Mouse (Mus musculus) thymus, adult 2 months (tissue): ENCODE measurements at regions not wholly inside any gene's neighbourhood (a gene's known extent, or its start where the extent isn't known, plus 50 kb on each side); places are given as distances from the start of the nearest gene placed in this dataset.

Source experiments
- DNase-seq: peaks from one replicate; pipeline ENCODE4 v3.0.0; 2021
- H3K27ac ChIP-seq: fragments of 200-500 bp; 2 replicates; pipeline ENCODE4 v1.5.1; 2012; ENCODE audit warnings: low read length, control low read depth; ENCODE audit not compliant: control insufficient read depth, insufficient read depth
- H3K27me3 ChIP-seq: fragments of 200-500 bp; 2 replicates; pipeline ENCODE4 v1.6.1; 2012; ENCODE audit warnings: mild to moderate bottlenecking, low read length, moderate library complexity, mixed read lengths; ENCODE audit not compliant: control insufficient read depth, insufficient read depth
- H3K36me3 ChIP-seq: fragments of 200-500 bp; 2 replicates; pipeline ENCODE4 v1.6.1; 2012; ENCODE audit warnings: mild to moderate bottlenecking, low read length, moderate library complexity; ENCODE audit not compliant: control insufficient read depth, insufficient read depth
- H3K4me1 ChIP-seq: fragments of 200-500 bp; replicated peaks from 2 replicates; pipeline ENCODE4 v1.6.1; 2012; ENCODE audit warnings: low read length; ENCODE audit not compliant: control insufficient read depth, insufficient read depth
- H3K4me3 ChIP-seq: fragments of 200-500 bp; 2 replicates; pipeline ENCODE4 v1.5.1; 2012; ENCODE audit warnings: mild to moderate bottlenecking, low read length, control low read depth, moderate library complexity; ENCODE audit not compliant: control insufficient read depth, insufficient read depth
- CTCF ChIP-seq: fragments of 200-500 bp; IDR thresholded peaks from 2 replicates; pipeline ENCODE4 v1.5.1; 2012; ENCODE audit warnings: mild to moderate bottlenecking, control low read depth, low read length, moderate library complexity, borderline replicate concordance; ENCODE audit not compliant: control insufficient read depth, poor library complexity, insufficient read depth; ENCODE audit errors: extremely low read depth
- POLR2A ChIP-seq: fragments of 200-500 bp; IDR thresholded peaks from 2 replicates; pipeline ENCODE4 v1.6.1; 2012; ENCODE audit warnings: mild to moderate bottlenecking, low read length, control low read depth, moderate library complexity; ENCODE audit not compliant: control insufficient read depth, poor library complexity, insufficient read depth; ENCODE audit errors: extremely low read depth
- WGBS: fragments of 180-500 bp; shearing (Covaris S2); methylation state at CpG from one replicate; pipeline ENCODE4 v1.1.7; 2018; 5-methylcytosine and 5-hydroxymethylcytosine counted together

- no peaks in the 10 kb centered on the region for H3K27me3 ChIP-seq
- DNase-seq, result no peak
- H3K27ac ChIP-seq, result no peak overlapping the region
- no peaks in the 10 kb centered on the region for H3K4me1 ChIP-seq
- WGBS, result 65% methylated on average over 2 of the region's 2 CpGs
- H3K4me3 ChIP-seq, result no peak overlapping the region
- TF ChIP-seq CTCF, result no peak
- H3K36me3 ChIP-seq, result no peaks in the 10 kb centered on the region
These were observed 529.7 kb upstream of the Arid1b start for GRCm38 (mm10) chr17:4464286-4464880.

GRCm38 (mm10) chr17:4465741-4466140 lies 528.4 kb upstream of the Arid1b start:
- WGBS, result 22% methylated on average over 6 of the region's 6 CpGs
- no peak for TF ChIP-seq CTCF
- no peak for TF ChIP-seq POLR2A
- Histone ChIP-seq H3K4me3 (no peak overlapping the region), H3K4me1 (no peaks in the 10 kb centered on the region), H3K27ac (no peak overlapping the region), H3K36me3 (no peaks in the 10 kb centered on the region), H3K27me3 (no peaks in the 10 kb centered on the region)
- DNase-seq, result no peak

DNA sequence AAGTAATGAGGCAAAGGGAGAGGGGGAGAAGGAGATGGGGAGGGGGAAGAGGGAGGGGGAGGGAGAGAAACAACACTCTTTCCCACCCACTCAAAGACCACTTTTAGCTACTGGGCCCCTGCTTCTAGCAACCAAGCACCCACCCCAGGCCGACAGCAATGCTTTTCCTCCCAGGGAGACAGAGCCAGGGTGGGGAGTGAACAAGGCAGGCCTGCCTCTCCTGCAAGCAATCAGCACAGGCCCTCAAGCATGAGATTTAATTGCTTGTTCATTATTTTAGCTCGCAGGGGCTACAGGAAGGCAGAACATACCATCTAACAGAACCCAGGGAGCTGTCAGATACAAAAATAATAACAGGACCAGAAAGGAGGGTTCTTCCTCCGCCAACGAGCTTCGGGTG lies 521.7 kb upstream of the Arid1b start:
- no peak overlapping the region for H3K27ac ChIP-seq
- H3K4me1 ChIP-seq, result no peaks in the 10 kb centered on the region
- no peaks in the 10 kb centered on the region for H3K27me3 ChIP-seq
- DNase-seq, result no peak
- H3K36me3 ChIP-seq, result no peaks in the 10 kb centered on the region
- TF ChIP-seq POLR2A (no peak), CTCF (no peak)
- H3K4me3 ChIP-seq, result no peak overlapping the region
- 90% methylated on average over 5 of the region's 5 CpGs for WGBS

DNA sequence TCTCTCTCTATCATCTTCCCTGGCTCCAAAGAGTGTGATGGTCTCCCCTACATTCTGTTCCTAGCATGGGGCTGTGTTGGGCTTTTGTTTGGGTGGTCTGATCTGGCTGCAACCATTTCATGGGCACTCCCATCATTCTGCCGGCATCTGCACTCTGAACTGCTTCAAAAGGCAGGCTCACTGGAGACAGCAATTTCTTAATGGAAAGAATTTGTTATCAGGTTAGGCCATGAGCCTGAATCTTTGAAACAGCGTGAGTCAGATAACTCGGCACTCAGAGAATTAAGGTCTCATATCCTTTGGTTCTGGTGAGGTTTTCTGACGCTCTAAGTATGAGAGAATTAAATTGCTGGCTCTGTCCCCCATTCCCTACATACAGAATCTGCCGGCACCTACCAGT lies 519.8 kb upstream of the Arid1b start:
- no peak overlapping the region for H3K27ac ChIP-seq
- H3K27me3 ChIP-seq, result no peaks in the 10 kb centered on the region
- TF ChIP-seq CTCF, result no peak
- TF ChIP-seq POLR2A, result no peak
- 97% methylated on average over 5 of the region's 5 CpGs for WGBS
- H3K4me1 ChIP-seq, result no peaks in the 10 kb centered on the region
- H3K36me3 ChIP-seq, result no peaks in the 10 kb centered on the region
- DNase-seq, result no peak
- no peak overlapping the region for H3K4me3 ChIP-seq

- H3K27me3 ChIP-seq, result no peaks in the 10 kb centered on the region
- TF ChIP-seq POLR2A (no peak), CTCF (no peak)
- H3K4me3 ChIP-seq, result no peak overlapping the region
- DNase-seq, result no peak
- no peak overlapping the region for H3K27ac ChIP-seq
- no peaks in the 10 kb centered on the region for H3K36me3 ChIP-seq
- H3K4me1 ChIP-seq, result no peaks in the 10 kb centered on the region
- 94% methylated on average over 3 of the region's 3 CpGs for WGBS
These were observed 518.5 kb upstream of the Arid1b start for GRCm38 (mm10) chr17:4475665-4476064.

GRCm38 (mm10) chr17:4494392-4494791 lies 499.7 kb upstream of the Arid1b start:
- H3K36me3 ChIP-seq, result no peaks in the 10 kb centered on the region
- DNase-seq, result no peak
- no peaks in the 10 kb centered on the region for H3K27me3 ChIP-seq
- H3K27ac ChIP-seq, result no peak overlapping the region
- WGBS, result 50% methylated on average over 2 of the region's 2 CpGs
- no peak for TF ChIP-seq CTCF
- H3K4me3 ChIP-seq, result no peak overlapping the region
- H3K4me1 ChIP-seq, result peaks cover 7% of the 10 kb centered on the region

DNA sequence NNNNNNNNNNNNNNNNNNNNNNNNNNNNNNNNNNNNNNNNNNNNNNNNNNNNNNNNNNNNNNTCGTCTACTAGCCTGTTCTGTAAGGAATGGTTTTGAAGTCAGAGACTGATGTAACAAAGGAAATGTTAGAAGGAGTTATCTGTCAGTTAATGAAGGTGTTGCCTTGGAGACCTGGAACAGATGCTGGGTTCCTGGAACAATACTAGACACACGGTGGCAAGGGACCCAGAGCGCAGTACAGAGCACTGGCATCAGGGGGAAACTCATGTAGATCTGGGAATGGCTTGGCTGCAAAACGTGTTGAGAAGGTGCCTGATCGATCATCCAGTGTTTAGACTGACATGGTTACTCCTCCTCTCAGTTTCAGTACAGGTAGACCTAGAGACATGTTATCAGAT lies 493.6 kb upstream of the Arid1b start:
- H3K27ac ChIP-seq, result no peak overlapping the region
- no peaks in the 10 kb centered on the region for H3K36me3 ChIP-seq
- no peak for DNase-seq
- no peaks in the 10 kb centered on the region for H3K27me3 ChIP-seq
- 90% methylated on average over 5 of the region's 5 CpGs for WGBS
- H3K4me1 ChIP-seq, result peaks cover 7% of the 10 kb centered on the region
- no peak for TF ChIP-seq POLR2A
- no peak for TF ChIP-seq CTCF
- H3K4me3 ChIP-seq, result no peak overlapping the region
